Mouse (Mus musculus) embryonic facial prominence, embryonic 14.5 days (tissue): ENCODE results near the gene Phrf1. TPM values are rescaled to one million over a fixed set of nuclear protein-coding genes. Genes with fewer than 3 reads are reported as not detected.

Experiments used
- ATAC-seq: fragments of 200-750 bp; cut with Nextera tagmentation; 2 replicates; pipeline ENCODE4 v1.8.0; 2017; ENCODE audit warnings: low read depth, moderate number of reproducible peaks, moderate TSS enrichment
- DNase-seq: peaks from one replicate; pipeline ENCODE4 v3.0.0-alpha.2; 2015; ENCODE audit warnings: low spot score
- H3K27ac ChIP-seq: fragments of 300-500 bp; sonication (generic); replicated peaks from 2 replicates; pipeline ENCODE4 v1.5.1; 2014; ENCODE audit warnings: low read depth, mild to moderate bottlenecking, low read length, moderate library complexity
- H3K27me3 ChIP-seq: fragments of 300-500 bp; sonication (generic); replicated peaks from 2 replicates; pipeline ENCODE4 v1.6.1; 2014; ENCODE audit warnings: low read length; ENCODE audit not compliant: control insufficient read depth, insufficient read depth
- H3K36me3 ChIP-seq: fragments of 300-500 bp; sonication (generic); 2 replicates; pipeline ENCODE4 v1.6.1; 2014; ENCODE audit warnings: low read length, mixed read lengths; ENCODE audit not compliant: control insufficient read depth, insufficient read depth
- H3K4me1 ChIP-seq: fragments of 300-500 bp; sonication (generic); 2 replicates; pipeline ENCODE4 v1.6.1; 2014; ENCODE audit warnings: antibody characterized with exemption, low read length; ENCODE audit not compliant: control insufficient read depth, insufficient read depth
- H3K4me2 ChIP-seq: fragments of 300-500 bp; sonication (generic); 2 replicates; pipeline ENCODE4 v1.6.1; 2014; ENCODE audit warnings: low read depth, mild to moderate bottlenecking, low read length, moderate library complexity, mixed read lengths
- H3K4me3 ChIP-seq: fragments of 300-500 bp; sonication (generic); 2 replicates; pipeline ENCODE4 v1.5.1; 2014; ENCODE audit warnings: low read depth, mild to moderate bottlenecking, low read length
- H3K9ac ChIP-seq: fragments of 300-500 bp; sonication (generic); 2 replicates; pipeline ENCODE4 v1.6.1; 2014; ENCODE audit warnings: low read depth, mild to moderate bottlenecking, low read length, moderate library complexity, mixed read lengths
- H3K9me3 ChIP-seq: fragments of 300-500 bp; sonication (generic); 2 replicates; pipeline ENCODE4 v1.6.1; 2016; ENCODE audit warnings: low read length; ENCODE audit not compliant: control insufficient read depth
- WGBS: fragments of 180-500 bp; shearing (Covaris S2); extraction: QIAGEN DNeasy Blood & Tissue Kit; methylation state at CpG from one replicate; pipeline ENCODE4 v1.1.7; 2014; 5-methylcytosine and 5-hydroxymethylcytosine counted together
- polyA plus RNA-seq: library from polyadenylated mRNA; unstranded; fragments of >200 nt; fragmentation: Nextera tagmentation; extraction: Ambion mirVana; gene quantifications from 2 replicates; pipeline ENCODE4 v1.2.1, GENCODE M21; 2014

The Phrf1 gene
- 59.8 and 62.7 TPM in 2 replicates for polyA plus RNA-seq

- no peaks in the 10 kb centered on the region for H3K27me3 ChIP-seq
- peak within 1 kb of the TSS; percentile 94 for H3K27ac ChIP-seq
- peak; percentile 93 for DNase-seq
- peaks cover 9% of the 10 kb centered on the region for H3K4me1 ChIP-seq
- WGBS = 1% methylated on average over 53 of the region's 76 CpGs
- peak within 1 kb of the TSS; percentile 99 for H3K9ac ChIP-seq
- H3K36me3 ChIP-seq = peaks cover 29% of the 10 kb centered on the region
- peak within 1 kb of the TSS; percentile 92 for H3K4me2 ChIP-seq
- H3K4me3 ChIP-seq = peak within 1 kb of the TSS; percentile 99
- ATAC-seq = peak; percentile 94
- H3K9me3 ChIP-seq = no peaks in the 10 kb centered on the region
Measured at GRCm38 (mm10) chr7:141228279-141229067, at the start of gene Phrf1. Phrf1 (plus strand) TSS chr7:141228784.

DNA sequence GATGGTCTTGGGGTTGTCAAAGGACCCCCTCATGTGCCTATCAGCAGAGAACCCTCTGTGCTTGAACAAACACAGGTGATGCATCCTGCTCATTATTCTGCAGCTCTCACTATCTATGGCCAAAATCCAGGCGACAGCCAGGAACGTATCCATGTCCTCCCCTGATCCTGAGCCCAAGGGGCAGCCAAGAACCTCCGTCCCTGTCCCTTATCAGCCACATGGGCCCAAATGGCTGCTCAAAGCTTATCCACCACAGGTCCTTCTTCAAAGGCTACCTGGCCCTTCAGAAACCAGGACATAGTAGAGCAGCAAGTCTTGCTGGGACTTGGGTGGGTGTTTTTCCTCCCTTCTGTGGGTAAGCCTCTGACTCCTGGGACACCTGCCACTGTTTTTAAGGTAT, 40.4 kb upstream of the Phrf1 start:
- ATAC-seq (no peak), DNase-seq (no peak)
- no peak overlapping the region for H3K27ac ChIP-seq
- peaks cover 11% of the 10 kb centered on the region for H3K4me1 ChIP-seq
- H3K4me3 ChIP-seq = no peak overlapping the region
- peaks cover 34% of the 10 kb centered on the region for H3K36me3 ChIP-seq
- H3K27me3 ChIP-seq = no peaks in the 10 kb centered on the region
- no peak overlapping the region for H3K4me2 ChIP-seq
- 74% methylated on average over 3 of the region's 3 CpGs for WGBS
- H3K9ac ChIP-seq = no peak overlapping the region
- H3K9me3 ChIP-seq = no peaks in the 10 kb centered on the region

DNA sequence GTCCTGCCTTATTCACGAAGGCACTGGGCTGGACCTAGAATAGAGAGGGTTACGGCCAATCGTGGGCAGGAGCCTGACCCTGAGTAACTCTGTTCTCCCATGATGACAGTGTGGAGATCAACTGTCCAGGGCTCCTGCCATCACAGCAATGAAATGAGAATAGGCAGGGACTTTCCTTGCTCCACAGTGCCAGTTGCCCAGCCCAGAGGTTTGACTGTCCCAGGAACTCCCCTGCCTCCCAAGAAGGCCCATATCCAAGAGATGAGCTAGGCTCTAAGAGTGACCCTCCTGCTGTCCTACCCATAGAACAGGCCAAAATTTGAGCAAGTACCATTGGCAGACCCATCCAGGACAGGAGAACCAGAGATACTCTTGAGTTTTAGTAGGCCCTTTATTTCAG, 39.9 kb upstream of the Phrf1 start:
- Histone ChIP-seq H3K9ac (no peak overlapping the region), H3K4me1 (peaks cover 11% of the 10 kb centered on the region), H3K36me3 (peaks cover 34% of the 10 kb centered on the region), H3K4me3 (no peak overlapping the region), H3K27me3 (no peaks in the 10 kb centered on the region), H3K9me3 (no peaks in the 10 kb centered on the region), H3K27ac (no peak overlapping the region), H3K4me2 (no peak overlapping the region)
- DNase-seq (no peak), ATAC-seq (no peak)
- WGBS = 91% methylated on average over 3 of the region's 3 CpGs

GRCm38 (mm10) chr7:141190220-141190619, 38.4 kb upstream of the Phrf1 start:
- Histone ChIP-seq H3K27me3 (no peaks in the 10 kb centered on the region), H3K4me3 (no peak overlapping the region), H3K4me1 (peaks cover 11% of the 10 kb centered on the region), H3K27ac (no peak overlapping the region), H3K9me3 (no peaks in the 10 kb centered on the region), H3K9ac (no peak overlapping the region), H3K4me2 (no peak overlapping the region), H3K36me3 (peaks cover 34% of the 10 kb centered on the region)
- ATAC-seq = no peak
- 82% methylated on average over 3 of the region's 3 CpGs for WGBS
- DNase-seq = no peak

- no peak overlapping the region for H3K9ac ChIP-seq
- ATAC-seq = no peak
Measured at GRCm38 (mm10) chr7:141191036-141191435, 37.5 kb upstream of the Phrf1 start.

DNA sequence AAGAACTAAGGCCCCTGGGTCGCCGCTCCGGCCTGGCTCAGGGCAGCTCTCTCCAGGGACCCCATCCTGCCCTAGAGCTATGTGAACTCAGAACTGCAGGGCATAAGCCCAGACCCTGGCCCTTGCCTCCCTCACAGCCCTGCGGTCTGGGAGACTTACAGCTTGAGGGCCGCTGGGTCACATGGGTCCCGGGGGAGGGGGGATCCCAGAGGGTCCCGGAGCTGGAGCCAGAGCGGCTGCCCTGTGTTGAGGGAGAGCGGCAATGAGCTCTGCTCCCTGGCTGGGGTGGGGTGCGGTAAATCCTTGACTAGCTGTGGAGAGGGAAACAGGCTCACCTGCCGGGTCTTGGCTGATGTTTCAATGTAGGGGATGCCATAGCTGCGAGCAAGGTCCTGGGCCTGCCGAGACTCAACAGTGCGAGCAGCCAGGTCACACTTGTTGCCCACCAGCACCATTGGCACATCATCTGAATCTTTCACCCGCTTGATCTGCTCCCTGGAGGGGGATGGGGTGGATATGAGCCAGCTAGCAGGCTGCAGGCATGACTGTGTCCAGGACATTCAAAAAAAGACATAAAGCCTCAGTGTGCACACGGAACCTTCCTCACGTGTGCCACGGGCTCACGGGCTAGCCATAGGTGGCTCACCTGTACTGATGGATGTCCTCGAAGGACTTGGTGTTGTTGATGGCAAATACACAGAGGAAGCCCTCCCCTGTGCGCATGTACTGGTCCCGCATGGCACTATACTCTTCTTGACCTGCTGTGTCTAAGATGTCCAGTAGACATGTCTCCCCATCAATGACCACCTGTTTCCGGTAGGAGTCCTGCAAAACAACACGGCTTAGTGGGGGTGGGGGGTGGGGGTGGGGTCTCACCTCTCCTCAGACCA, 36.5 kb upstream of the Phrf1 start:
- peak overlapping the region; percentile 99; the same call in 1 of the 2 replicates for H3K4me2 ChIP-seq
- H3K27ac ChIP-seq = no peak overlapping the region
- WGBS = 84% methylated on average over 22 of the region's 24 CpGs
- H3K9me3 ChIP-seq = no peaks in the 10 kb centered on the region
- peaks cover 11% of the 10 kb centered on the region for H3K4me1 ChIP-seq
- no peak for DNase-seq
- H3K27me3 ChIP-seq = no peaks in the 10 kb centered on the region
- peak overlapping the region; percentile 35; the same call in 1 of the 2 replicates for H3K9ac ChIP-seq
- no peak overlapping the region for H3K4me3 ChIP-seq
- no peak for ATAC-seq
- peaks cover 34% of the 10 kb centered on the region for H3K36me3 ChIP-seq

More at GRCm38 (mm10) chr7:141191036-141191435, 37.5 kb upstream of the Phrf1 start:
- no peak overlapping the region for H3K27ac ChIP-seq
- no peaks in the 10 kb centered on the region for H3K9me3 ChIP-seq
- no peaks in the 10 kb centered on the region for H3K27me3 ChIP-seq
- no peak overlapping the region for H3K4me2 ChIP-seq
- H3K4me3 ChIP-seq = no peak overlapping the region
- peaks cover 11% of the 10 kb centered on the region for H3K4me1 ChIP-seq
- WGBS = 89% methylated on average over 14 of the region's 14 CpGs
- no peak for DNase-seq
- peaks cover 34% of the 10 kb centered on the region for H3K36me3 ChIP-seq

DNA sequence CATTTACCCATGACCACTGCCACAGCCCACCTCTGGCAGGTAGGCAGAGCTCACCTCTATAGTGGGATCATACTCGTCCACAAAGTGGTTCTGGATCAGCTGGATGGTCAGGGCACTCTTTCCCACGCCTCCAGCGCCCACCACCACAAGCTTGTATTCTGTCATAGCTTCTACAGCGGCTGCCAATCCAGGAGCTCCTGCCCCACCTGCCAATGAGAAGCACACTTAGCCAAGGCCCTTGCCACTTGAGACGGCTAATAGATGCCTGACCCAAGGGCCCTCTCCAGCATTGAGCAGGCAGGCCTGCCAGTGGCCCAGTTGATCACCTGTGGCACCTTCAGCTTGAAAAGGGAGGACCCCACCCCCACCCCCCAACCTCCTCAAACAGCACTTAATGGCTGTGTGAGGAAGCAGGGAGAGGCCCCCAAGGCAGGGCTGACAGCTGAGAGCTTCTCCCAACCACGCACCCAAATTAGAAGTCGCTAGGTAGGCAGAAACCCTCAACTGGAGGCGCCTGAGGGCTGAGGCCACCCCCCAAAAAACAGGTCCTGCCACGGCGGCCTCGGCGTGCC, 35.7 kb upstream of the Phrf1 start:
- peak overlapping the region; percentile 92 for H3K9ac ChIP-seq
- peak overlapping the region; percentile 99 for H3K4me2 ChIP-seq
- peak overlapping the region; percentile 92 for H3K4me3 ChIP-seq
- no peaks in the 10 kb centered on the region for H3K9me3 ChIP-seq
- H3K27me3 ChIP-seq = no peaks in the 10 kb centered on the region
- H3K4me1 ChIP-seq = peaks cover 11% of the 10 kb centered on the region
- H3K36me3 ChIP-seq = peaks cover 34% of the 10 kb centered on the region
- H3K27ac ChIP-seq = peak overlapping the region; percentile 83
- ATAC-seq (no peak), DNase-seq (no peak)
- WGBS = 27% methylated on average over 10 of the region's 12 CpGs

GRCm38 (mm10) chr7:141193348-141193856, 35.2 kb upstream of the Phrf1 start:
- peak overlapping the region; percentile 83 for H3K27ac ChIP-seq
- H3K9me3 ChIP-seq = no peaks in the 10 kb centered on the region
- peaks cover 11% of the 10 kb centered on the region for H3K4me1 ChIP-seq
- H3K36me3 ChIP-seq = peaks cover 34% of the 10 kb centered on the region
- peak overlapping the region; percentile 99 for H3K4me2 ChIP-seq
- DNase-seq = peak; percentile 65
- peak overlapping the region; percentile 92 for H3K4me3 ChIP-seq
- ATAC-seq = peak; percentile 38
- no peaks in the 10 kb centered on the region for H3K27me3 ChIP-seq
- WGBS = under 1% methylated on average over 21 of the region's 43 CpGs
- peak overlapping the region; percentile 92 for H3K9ac ChIP-seq
